Mouse (Mus musculus) heart, adult 10 weeks (tissue): Measurements from ENCODE around the gene Thap3. TPM values are rescaled to one million over a fixed set of nuclear protein-coding genes. Genes with fewer than 3 reads are reported as not detected.

ENCODE experiments used
- polyA plus RNA-seq: library from polyadenylated mRNA; stranded (reverse); fragments of 350-450 nt; fragmentation: Illumina TruSeq; extraction: RNeasy Lipid Tissue Mini Kit (QIAGEN cat#74804); gene quantifications from one replicate; pipeline ENCODE4 v1.2.3, GENCODE M21; 2014; ENCODE audit warnings: low read depth, low replicate concordance

Thap3 gene
- 21.9 TPM for polyA plus RNA-seq

DNA sequence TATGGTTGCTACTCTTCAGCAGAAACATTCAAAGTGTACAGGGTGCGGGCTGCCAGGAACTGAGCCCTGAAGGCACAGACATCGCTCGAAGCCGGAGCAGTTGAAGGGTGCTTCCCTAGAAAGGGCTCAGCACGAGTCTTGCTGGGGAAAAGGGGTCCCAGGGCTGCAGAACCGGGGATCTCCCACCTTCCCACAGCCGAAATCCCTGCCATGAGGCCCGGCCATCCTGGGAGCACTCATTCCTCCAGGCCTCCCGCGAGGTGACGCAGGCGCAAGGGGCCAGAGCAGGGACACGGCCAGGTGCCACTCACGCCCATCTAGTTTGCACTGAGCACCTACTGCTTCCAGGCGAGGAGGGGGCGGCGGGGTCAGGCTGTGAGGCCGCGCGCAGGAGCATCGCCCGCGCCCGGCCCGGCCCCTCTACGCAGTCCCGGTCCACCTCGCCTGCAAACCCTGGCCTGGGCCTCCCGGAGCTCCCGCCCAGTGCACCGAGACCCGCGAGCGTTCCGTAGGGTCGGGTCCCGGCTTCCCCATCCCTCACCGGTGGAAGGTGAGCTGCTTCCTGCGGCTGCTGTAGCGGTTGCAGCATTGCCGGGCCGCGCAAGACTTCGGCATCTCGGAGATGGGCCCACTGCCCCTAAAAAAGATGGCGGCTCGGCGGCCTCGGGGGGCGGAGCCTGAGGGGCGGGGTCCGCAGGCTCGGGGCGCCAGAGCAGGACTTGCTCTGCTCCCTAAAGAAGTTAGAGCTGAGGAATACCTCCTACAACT lies at the start of gene Thap3:
Gene Thap3, minus strand, starts transcription at position 656 of the 768 bp plus-strand sequence.

GRCm38 (mm10) chr4:152038225-152038984 lies 49.6 kb upstream of the Thap3 start, which contains the start of gene Tas1r1:
Tas1r1 (minus strand) TSS chr4:152038568.

GRCm38 (mm10) chr4:152027524-152027923 lies 38.7 kb upstream of the Thap3 start, which contains the start of gene Zbtb48:
Zbtb48 (minus strand) TSS chr4:152027671.

GRCm38 (mm10) chr4:152008622-152009075 lies 19.9 kb upstream of the Thap3 start, which contains the start of gene Klhl21:
Klhl21 (plus strand) TSS chr4:152008803.

GRCm38 (mm10) chr4:151996173-151996950 lies 7.6 kb upstream of the Thap3 start, which contains the start of gene Phf13:
Phf13 (minus strand) TSS chr4:151996258.

DNA sequence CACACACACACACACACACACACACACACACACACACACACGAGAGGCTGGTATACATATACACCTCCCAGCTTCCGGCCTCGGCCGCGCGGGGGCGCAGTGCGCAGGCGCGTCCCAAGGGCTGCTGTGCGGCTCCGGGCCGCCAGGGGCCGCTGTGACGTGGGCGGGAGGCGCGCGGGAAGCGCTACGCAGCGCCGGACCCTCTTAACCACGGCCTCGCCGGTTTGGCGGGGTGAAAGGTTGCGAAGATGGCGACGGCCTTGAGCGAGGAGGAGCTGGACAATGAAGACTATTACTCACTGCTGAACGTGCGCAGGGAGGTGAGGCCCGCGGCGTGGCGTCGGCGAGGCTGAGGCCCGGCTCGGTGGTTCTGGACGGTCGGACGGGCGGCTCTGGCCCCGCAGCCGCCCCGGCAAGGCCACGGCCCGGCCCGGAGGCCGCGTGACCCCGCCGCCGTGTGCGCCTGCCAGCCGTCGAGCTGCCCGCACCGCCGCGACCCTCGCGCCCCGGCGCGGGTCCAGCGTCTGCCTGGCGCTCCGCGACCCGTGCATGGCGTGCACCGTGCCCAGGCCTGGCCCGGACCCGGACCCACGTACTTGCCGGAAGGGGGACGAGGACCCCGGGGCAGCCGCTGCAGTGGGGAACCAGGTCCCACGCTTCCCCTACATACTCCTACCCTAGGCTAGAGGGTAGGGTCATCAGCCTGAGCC lies 55.1 kb downstream of the Thap3 start, which contains the start of gene Dnajc11:
Gene Dnajc11, plus strand, starts transcription at position 187 of the 710 bp plus-strand sequence.

Other genes starting within 250 kb of the Thap3 start
- gene Camta1, start 127.1 kb downstream of the Thap3 start, polyA plus RNA-seq, result 173 TPM
- gene Dnajc11, start 55.3 kb downstream of the Thap3 start, polyA plus RNA-seq, result 47.2 TPM
- 4.6 TPM for gene Phf13, start 7.3 kb upstream of the Thap3 start, polyA plus RNA-seq
- 52.0 TPM for gene Klhl21, start 19.8 kb upstream of the Thap3 start, polyA plus RNA-seq
- gene Zbtb48, start 38.7 kb upstream of the Thap3 start, polyA plus RNA-seq, result 7.9 TPM
- not detected for gene Tas1r1, start 49.6 kb upstream of the Thap3 start, polyA plus RNA-seq
- 8.8 TPM for gene Nol9, start 50.3 kb upstream of the Thap3 start, polyA plus RNA-seq
- gene Plekhg5, start 83.5 kb upstream of the Thap3 start, polyA plus RNA-seq, result 13.4 TPM
- gene Tnfrsf25, start 126.9 kb upstream of the Thap3 start, polyA plus RNA-seq, result 2.9 TPM
- 3.5 TPM for gene Espn, start 163.4 kb upstream of the Thap3 start, polyA plus RNA-seq
- not detected for gene Hes2, start 169.9 kb upstream of the Thap3 start, polyA plus RNA-seq
- 86.4 TPM for gene Acot7, start 189.1 kb upstream of the Thap3 start, polyA plus RNA-seq